Mouse (Mus musculus): Measurements from ENCODE around the gene Spata1.

DNA sequence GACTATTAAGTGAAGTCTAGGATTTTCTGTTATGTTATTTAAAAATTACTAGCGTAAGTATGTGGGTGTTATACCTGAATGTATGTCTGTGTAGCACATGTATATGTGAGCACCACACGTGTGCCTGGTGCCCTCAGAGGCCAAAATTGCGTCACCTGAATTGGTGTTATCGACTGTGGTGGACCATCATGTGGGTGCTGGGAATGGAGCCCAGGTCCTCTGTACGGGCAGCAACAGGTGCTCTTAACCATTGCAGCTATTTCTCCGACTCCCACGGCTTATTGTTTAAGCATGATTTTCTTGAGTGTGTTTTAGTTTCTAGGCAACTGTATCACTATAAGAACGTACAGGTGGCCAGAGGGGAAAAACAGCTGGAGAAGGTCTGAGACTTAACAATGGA lies 63.4 kb downstream of the Spata1 start:
- TF ChIP-seq CTCF (IDR thresholded peaks at IDR 0.05; ENCODE audit: borderline replicate concordance, control insufficient read depth, extremely low read depth, insufficient read depth, low read length, poor library complexity) (no peak), POLR2A (IDR thresholded peaks at IDR 0.05; ENCODE audit: control insufficient read depth, extremely low read depth, insufficient read depth, low read length, poor library complexity) (no peak)

Measured in thymus, adult 2 months (tissue).